Mouse (Mus musculus) adipose tissue, adult 10 weeks (tissue): ENCODE measurements around the gene Qtrt1. TPM values are rescaled to one million over a fixed set of nuclear protein-coding genes. Genes with fewer than 3 reads are reported as not detected.

Experiments
- polyA plus RNA-seq: library from polyadenylated mRNA; stranded (reverse); fragments of 350-450 nt; fragmentation: Illumina TruSeq; extraction: RNeasy Lipid Tissue Mini Kit (QIAGEN cat#74804); gene quantifications from one replicate; pipeline ENCODE4 v1.2.3, GENCODE M21; 2014; ENCODE audit warnings: low read depth, low replicate concordance

Gene Qtrt1
- 10.2 TPM for polyA plus RNA-seq

DNA sequence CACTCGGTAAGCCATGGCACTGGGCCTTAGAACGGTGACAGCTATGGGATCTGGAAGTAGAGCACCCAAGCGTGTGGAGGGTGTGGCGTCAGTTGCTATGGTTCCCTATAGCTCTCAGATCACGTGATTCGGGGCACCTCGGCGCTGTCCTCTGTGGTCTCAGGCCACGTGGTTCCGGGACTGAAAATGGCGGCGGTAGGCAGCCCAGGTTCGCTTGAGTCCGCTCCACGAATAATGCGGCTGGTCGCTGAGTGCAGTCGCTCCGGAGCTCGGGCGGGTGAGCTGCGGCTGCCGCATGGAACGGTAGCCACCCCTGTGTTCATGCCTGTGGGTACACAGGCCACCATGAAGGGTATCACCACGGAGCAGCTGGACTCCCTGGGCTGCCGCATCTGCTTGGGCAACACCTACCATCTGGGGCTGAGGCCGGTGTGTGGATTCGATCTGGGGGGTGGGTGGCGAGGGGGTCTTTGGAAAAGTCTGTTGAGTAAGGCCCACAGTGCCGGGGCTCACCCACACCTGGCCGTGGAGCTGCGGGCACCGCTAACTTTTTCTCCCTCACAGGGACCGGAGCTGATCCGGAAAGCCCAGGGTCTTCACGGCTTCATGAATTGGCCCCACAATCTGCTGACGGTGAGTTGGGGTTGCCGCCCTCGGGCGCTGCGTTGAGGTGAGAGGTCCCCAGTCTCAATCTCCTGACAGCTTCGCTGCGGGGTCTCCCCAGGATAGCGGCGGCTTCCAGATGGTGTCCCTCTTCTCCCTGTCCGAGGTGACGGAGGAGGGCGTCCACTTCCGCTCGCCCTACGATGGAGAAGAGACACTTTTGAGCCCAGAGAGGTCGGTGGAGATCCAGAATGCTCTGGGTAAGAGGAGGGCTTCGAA is at the start of gene Qtrt1:
Gene Qtrt1, plus strand, starts transcription at position 169 of the 882 bp plus-strand sequence.

DNA sequence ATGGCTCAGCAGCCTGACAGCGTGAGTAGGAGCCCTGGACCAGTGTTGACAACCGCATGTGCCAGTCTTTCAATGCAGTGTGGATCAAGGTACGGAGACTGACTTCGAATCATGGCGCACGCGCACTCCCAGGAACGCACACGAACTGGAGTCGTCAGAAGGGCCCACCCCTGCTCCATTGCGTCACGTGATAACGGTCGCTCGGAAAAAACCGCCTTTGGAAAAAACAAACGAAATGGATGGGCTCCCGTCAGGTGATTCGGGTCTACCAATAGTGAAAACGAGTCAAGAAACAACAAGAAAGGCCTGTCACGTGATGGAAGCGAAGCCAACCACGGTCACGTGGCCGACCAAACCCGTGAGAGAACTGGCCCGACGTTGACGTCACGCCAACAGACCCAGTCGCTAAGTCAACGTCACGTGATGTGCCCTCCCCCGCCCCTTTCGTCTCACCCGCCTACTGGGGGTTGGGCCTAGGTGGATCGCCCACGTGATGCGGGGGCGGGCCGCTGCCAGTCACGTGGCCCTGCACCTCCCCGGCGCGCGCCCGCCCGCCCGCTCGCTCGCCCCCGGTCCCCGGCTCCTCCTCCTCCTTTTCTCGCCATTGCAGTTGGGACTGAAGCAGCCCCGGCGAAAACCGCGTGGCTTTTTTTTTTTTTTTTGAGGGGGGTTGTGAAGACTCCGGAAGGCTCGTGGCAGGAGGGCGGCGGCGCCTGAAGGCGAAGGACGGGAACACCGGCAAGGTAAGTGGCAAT is 44.1 kb upstream of the Qtrt1 start, which contains the start of gene Ilf3:
Gene Ilf3, plus strand, starts transcription at position 515 of the 755 bp plus-strand sequence.

DNA sequence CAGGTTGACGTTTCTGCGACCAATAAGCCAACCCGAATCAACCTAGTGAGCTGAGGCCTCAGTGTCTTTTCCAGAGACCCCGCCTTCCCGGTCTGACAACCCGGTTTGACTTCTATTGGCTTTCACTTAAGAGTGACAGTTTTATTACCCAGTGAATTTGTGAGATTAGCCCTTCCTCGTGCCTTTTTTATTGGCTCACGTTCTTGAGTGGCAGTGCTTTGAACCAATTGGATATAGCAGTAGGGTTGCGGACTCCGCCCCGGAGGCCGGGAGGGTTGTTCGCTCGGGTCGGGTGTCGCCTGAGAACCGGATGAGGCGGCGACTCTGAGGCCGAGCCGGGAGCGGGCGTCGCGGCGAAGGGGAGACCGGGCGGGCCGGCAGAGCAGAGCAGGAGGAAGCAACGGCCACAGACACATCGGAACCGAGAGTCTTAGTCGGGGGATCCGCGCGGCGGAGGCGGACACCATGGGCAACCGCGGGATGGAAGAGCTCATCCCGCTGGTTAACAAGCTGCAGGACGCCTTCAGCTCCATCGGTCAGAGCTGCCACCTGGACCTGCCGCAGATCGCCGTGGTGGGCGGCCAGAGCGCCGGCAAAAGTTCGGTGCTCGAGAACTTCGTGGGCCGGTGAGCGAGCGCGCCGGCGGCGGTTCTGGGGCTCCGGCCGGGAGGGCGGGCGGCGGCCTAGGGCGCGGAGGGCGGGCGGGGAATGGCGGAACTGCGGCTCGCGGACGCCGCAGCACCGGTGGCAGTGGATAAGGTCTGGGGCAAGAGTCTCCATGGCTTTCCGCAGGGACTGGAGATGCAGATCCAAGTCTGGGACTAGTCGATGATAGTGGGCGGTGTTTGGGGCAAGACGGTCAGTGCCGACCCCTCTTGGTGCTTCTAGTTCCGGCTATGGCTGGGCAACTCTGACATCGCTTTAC is 13.3 kb downstream of the Qtrt1 start, which contains the start of gene Dnm2:
Gene Dnm2, plus strand, starts transcription at position 278 of the 925 bp plus-strand sequence.

Other genes with a start within 250 kb of the Qtrt1 start
- gene Pde4a, start 246.1 kb upstream of the Qtrt1 start, polyA plus RNA-seq, result 16.0 TPM
- gene Keap1, start 172.5 kb upstream of the Qtrt1 start, polyA plus RNA-seq, result 33.5 TPM
- not detected for gene S1pr5, start 163.4 kb upstream of the Qtrt1 start, polyA plus RNA-seq
- gene Atg4d, start 146.5 kb upstream of the Qtrt1 start, polyA plus RNA-seq, result 18.9 TPM
- 30.1 TPM for gene Kri1, start 123.9 kb upstream of the Qtrt1 start, polyA plus RNA-seq
- gene Cdkn2d, start 120.4 kb upstream of the Qtrt1 start, polyA plus RNA-seq, result 13.7 TPM
- 73.5 TPM for gene Ap1m2, start 99.5 kb upstream of the Qtrt1 start, polyA plus RNA-seq
- gene Slc44a2, start 91.1 kb upstream of the Qtrt1 start, polyA plus RNA-seq, result 39.7 TPM
- 44.6 TPM for gene Ilf3, start 44.0 kb upstream of the Qtrt1 start, polyA plus RNA-seq
- gene Dnm2, start 13.1 kb downstream of the Qtrt1 start, polyA plus RNA-seq, result 77.4 TPM
- 25.3 TPM for gene Tmed1, start 98.4 kb downstream of the Qtrt1 start, polyA plus RNA-seq
- gene AB124611, start 114.3 kb downstream of the Qtrt1 start, polyA plus RNA-seq, result 5.3 TPM
- gene Carm1, start 135.1 kb downstream of the Qtrt1 start, polyA plus RNA-seq, result 34.6 TPM
- gene Timm29, start 180.9 kb downstream of the Qtrt1 start, polyA plus RNA-seq, result 34.9 TPM
- gene Yipf2, start 181.0 kb downstream of the Qtrt1 start, polyA plus RNA-seq, result 67.9 TPM
- gene Smarca4, start 204.3 kb downstream of the Qtrt1 start, polyA plus RNA-seq, result 40.6 TPM